Mouse (Mus musculus): ENCODE data around the gene Gm3646.

Gm3646 gene

DNA sequence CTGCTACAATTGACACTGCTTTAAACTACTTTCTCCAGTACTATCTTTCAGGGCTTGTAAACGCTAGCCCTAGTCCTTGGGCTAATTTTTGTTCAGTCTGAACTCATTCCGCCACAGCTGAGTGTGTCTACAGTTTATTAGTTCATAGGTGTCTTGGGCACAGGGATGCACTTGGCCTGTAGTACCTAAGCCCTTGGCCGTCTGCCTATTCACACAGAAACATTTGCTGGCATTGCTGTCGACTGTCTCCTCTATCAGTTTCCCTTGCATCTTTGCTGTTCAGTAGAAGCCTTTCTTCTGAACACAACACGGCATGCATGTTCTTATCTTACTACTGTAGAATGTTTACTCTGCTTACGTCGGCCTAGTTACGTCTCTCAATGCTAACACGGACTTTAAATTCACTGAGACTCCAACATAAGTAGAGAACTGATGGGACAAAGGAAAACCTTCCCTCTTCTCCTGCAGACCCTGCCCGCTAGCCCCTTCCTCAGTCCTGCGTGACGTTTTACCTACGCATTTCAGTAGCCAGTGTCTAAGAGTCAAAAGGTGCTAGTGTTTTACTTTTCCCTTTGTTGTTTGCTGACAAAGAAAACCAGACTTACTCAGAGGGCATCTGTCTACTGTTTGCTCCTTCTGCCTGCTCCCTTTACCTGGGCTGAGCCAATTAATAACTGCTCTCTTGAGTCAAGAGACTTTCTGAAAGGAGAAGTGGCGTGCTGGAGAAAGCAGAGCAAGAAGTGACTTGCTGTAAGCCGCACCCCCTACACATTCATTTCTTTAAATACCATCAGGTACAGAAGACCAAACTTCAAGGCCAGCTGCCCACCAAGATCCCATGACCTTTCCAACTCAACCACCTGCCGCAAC is 25.8 kb downstream of the Gm3646 start:
- no peak for DNase-seq (ENCODE audit: low spot score)

GRCm38 (mm10) chr1:39773991-39774729 is 31.0 kb downstream of the Gm3646 start:
- no peak for DNase-seq (ENCODE audit: low spot score)

- no peak for DNase-seq (ENCODE audit: low spot score)
Observed at GRCm38 (mm10) chr1:39773551-39773950, 31.6 kb downstream of the Gm3646 start.

DNA sequence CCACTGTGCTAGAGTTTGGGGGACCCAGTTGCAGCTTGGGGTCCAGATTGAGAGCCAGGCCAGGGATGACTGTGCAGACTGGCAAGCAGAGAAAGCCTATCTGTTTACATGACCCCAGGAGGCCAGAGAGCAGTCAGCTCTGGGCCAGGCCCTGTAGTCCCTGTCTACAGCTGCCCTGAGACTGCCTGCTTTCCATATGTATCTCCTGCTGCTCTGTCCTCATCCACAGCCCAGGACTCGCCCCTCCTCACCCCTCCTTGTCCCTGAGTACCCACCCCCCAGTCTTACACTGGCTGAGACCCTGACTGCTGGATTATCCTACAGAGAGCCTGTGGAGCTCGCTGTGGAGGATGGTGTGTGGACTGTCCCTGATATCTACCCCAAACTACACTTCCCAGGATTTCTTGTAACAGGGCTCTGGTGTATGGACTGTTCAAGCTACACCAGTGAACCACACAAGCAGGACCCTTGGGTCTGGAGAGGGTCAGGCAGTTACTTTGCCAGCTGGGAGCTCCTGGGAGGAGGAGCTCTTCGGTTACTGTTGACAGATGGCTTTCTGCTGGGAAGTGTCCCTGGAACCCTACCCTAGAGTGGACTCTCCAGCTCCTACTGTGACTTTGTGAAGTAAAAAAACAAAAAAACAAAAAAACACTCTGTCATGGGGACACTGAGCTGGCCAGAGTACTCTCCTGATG is 32.6 kb downstream of the Gm3646 start:
- DNase-seq (ENCODE audit: low spot score): no peak

DNA sequence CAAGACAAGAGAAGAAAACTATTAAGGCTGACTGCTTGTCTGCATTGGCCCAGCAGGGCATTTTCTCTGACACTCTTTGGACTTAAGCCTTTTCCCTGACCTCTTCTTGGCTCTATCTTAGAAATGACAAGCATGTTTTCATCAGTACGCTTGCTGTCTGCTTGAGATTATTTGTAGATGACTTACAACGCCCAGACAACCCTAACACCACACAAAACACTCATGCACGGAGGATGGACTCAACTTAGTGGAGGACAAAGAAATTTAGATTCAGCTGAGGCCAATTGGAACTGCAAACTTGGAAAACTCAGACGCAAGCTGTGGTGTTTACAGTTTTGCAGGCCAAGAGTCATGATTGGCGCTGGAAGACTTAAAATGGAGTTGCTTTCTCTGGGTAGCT is 34.7 kb downstream of the Gm3646 start:
- no peak for DNase-seq (ENCODE audit: low spot score)

- no peak for DNase-seq (ENCODE audit: low spot score)
Observed at GRCm38 (mm10) chr1:39768017-39768416, 37.1 kb downstream of the Gm3646 start.

- DNase-seq (ENCODE audit: low spot score): no peak
Observed at GRCm38 (mm10) chr1:39765854-39766493, 39.2 kb downstream of the Gm3646 start.

DNA sequence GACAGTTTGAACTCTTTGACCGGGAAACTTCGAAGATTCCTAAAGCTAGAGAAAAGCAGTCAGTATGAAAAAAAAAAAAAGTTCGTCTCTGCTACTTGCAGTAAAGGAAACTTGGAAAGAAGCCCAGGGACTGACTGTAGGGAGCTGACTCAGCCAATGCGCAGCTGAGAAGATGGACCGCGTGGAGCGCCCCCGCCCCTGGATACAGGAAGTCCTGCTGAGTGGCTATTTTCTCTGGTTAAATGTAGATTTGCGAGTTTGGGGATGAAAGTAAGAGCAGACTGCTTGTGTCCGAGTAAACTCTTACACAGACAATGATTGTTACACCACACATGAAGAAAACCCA is 43.1 kb downstream of the Gm3646 start:
- peak; percentile 77 for DNase-seq (ENCODE audit: low spot score)

DNA sequence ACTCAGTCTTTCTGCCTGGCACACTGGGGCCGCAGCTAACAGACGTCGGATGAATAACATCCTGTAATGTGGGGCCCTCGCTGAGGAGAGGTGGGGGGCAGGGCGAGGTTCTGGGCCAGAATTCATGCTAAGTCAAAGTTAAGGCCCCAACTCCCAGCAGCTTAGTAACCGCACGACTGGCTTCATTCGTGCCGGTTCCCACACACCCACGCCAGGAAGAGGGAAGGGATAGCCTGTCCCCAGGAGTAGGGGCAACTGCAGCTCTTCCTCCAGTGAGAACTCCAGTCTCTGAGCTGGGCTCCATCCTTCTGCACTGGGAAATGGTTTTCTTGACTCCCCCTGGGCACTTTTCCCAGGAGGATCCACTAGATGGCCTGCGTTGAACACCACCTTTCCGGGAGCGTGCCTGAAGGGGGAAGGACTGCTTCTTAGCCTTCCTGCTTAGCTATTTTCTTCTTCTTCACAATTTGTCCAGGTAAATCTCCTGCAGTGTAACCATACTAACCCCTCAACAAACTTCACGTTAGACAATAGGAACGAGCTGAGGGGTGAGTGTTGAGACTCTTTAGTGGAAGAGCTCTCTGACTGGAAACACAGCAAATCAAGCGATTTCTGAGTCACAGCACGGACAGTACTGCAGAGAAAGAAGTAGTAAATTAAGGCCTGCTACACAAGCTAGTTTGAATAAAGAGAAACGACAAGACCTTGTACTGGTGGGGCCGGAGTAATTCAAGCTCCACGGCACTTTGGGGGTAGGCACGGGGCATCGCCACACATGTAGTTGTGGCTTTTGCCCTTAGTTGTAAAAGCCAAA is 43.7 kb downstream of the Gm3646 start:
- DNase-seq (ENCODE audit: low spot score): peak; percentile 66

GRCm38 (mm10) chr1:39760181-39760715 is 44.9 kb downstream of the Gm3646 start:
- no peak for DNase-seq (ENCODE audit: low spot score)

DNA sequence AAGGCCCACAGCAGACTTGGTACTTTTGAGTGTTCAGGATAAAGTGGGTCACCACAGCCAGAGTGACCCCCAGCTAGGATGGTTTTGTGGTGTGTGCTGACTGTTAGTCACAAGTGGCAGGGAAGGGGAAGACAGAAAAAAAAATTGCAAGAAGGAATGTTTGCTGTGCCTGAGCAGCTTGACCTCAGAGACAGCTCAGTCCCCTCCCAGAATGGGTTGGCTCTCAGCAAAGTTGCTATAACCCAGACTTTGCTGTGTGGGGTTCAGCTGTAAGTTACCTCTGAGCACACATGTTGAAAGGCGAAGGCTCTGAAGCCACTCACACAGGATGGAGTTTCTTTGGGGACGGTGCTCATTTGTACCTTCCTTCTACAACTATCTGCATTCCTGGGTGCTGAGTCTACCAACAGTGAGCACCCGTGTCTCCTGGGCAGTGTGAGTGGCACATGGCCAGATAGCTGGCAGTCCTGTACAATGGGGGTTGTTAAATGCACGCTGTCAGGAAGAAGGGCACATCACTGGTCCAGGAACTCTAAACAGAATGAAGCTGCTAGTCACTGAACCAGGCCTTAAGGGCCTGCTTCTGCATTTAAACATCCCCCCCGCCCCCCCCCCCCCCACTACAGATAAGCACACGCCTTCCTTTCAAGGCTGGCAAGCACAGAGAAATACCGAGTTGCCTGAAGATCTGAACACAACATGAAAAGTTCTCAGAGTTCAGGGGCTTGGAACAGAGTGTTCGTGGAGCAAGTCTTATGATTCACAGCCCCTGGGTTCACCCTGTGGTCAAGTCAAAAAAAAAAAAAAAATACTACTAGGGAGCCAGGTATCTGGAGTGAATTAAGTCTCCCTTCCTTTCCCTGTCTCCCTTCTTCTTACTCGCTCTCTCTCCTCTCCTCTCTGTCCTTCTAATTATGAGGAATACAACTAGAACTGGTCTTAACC is 45.6 kb downstream of the Gm3646 start:
- DNase-seq (ENCODE audit: low spot score): no peak

GRCm38 (mm10) chr1:39758244-39758643 is 46.9 kb downstream of the Gm3646 start:
- no peak for DNase-seq (ENCODE audit: low spot score)

GRCm38 (mm10) chr1:39756952-39757351 is 48.2 kb downstream of the Gm3646 start:
- no peak for DNase-seq (ENCODE audit: low spot score)

- DNase-seq (ENCODE audit: low spot score): no peak
Observed at GRCm38 (mm10) chr1:39754224-39754957, 50.7 kb downstream of the Gm3646 start.
